Mouse (Mus musculus): Measurements from ENCODE around the gene 1300017J02Rik.

DNA sequence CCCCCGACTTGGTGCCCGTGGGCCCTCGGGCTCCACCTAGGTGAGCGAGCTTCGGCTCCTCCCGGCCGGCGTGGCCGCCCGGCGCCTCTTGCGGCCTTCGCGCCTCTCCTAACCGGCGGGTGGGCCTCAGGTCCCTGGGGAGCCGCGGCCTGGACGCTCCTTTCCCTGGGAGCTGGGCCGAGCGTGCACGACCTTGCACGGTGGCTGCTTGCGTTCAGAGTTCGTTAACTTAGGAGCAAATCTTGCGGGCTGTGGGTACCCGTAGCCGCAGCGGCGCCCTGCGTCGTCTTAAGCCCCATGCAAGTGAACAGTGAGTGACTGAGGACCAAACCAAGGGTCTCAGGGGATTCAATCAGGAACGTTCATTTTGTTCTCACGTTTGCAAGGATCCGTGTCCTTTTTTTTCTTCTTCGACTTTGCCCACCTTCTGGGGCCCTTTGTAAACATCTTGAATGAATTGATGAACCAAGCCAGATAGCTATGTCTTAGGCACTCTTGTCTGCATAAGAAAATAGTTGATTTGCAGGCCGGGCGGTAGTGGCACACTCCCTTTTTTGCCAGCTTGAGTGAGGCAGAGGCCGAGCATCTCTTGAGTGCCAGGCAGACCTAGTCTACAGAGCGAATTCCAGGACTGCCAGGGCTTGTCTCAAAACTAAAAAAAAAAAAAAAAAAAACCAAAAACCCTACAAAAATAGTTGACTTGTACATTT, 605 bp upstream of the 1300017J02Rik start:
- TF ChIP-seq POU5F1 (IDR thresholded peaks at IDR 0.05; ENCODE audit: borderline replicate concordance, low read length) = no peak
- TF ChIP-seq CTCF (conservative IDR thresholded peaks at IDR 0.05; ENCODE audit: low read length) = no peak
